Mouse (Mus musculus): ENCODE measurements around the gene Vpreb2. TPM values are rescaled to one million over a fixed set of nuclear protein-coding genes. Genes with fewer than 3 reads are reported as not detected.
"Not testable (repeated sequence)": the region's sequence is repeated elsewhere in the genome, so short reads cannot be mapped to it uniquely, and the experiment has no call there.

Gene Vpreb2
- polyA plus RNA-seq, 2 experiments = 0.13 to 0.88 TPM

GRCm38 (mm10) chr16:17949421-17949877 lies 30.8 kb upstream of the Vpreb2 start:
- no peak for TF ChIP-seq EP300 (IDR thresholded peaks at IDR 0.05; ENCODE audit: low read depth)
- TF ChIP-seq CTCF (IDR thresholded peaks at IDR 0.05; ENCODE audit: low read depth) = no peak
- no peak for DNase-seq (ENCODE audit: low read depth in 3 of 3, low spot score in 3 of 3)
- no peak overlapping the region for H3K27ac ChIP-seq
- H3K9me3 ChIP-seq (ENCODE audit: control insufficient read depth, low read length) = no peaks in the 10 kb centered on the region
- ATAC-seq (ENCODE audit: insufficient read depth) = no peak
- H3K36me3 ChIP-seq (replicated peaks; ENCODE audit: control insufficient read depth, insufficient read depth, low read depth) = no peaks in the 10 kb centered on the region
- no peak overlapping the region for H3K4me2 ChIP-seq (ENCODE audit: low read depth)
- H3K4me3 ChIP-seq (ENCODE audit: insufficient read depth in 1 of 2, low read depth in 2 of 2, low read length in 2 of 2) = no peak overlapping the region
- WGBS (ENCODE audit: insufficient replicate concordance) = 45% methylated on average over 2 of the region's 2 CpGs
- H3K4me1 ChIP-seq (replicated peaks; ENCODE audit: control insufficient read depth in 2 of 2, insufficient read depth in 2 of 2, low read length in 1 of 2) = no peaks in the 10 kb centered on the region
- no peak overlapping the region for H3K9ac ChIP-seq (replicated peaks)
- no peaks in the 10 kb centered on the region for H3K27me3 ChIP-seq (ENCODE audit: control insufficient read depth, insufficient read depth, low read length)

- no peaks in the 10 kb centered on the region for H3K9me3 ChIP-seq (ENCODE audit: control insufficient read depth, low read length)
- no peaks in the 10 kb centered on the region for H3K4me1 ChIP-seq (replicated peaks; ENCODE audit: control insufficient read depth in 2 of 2, insufficient read depth in 2 of 2, low read length in 1 of 2)
- no peak overlapping the region for H3K4me3 ChIP-seq (ENCODE audit: insufficient read depth in 1 of 2, low read depth in 2 of 2, low read length in 2 of 2)
- ATAC-seq (ENCODE audit: insufficient read depth) (no peak), DNase-seq (ENCODE audit: low read depth in 3 of 3, low spot score in 3 of 3) (no peak)
- TF ChIP-seq EP300 (IDR thresholded peaks at IDR 0.05; ENCODE audit: low read depth) = no peak
- TF ChIP-seq CTCF (IDR thresholded peaks at IDR 0.05; ENCODE audit: low read depth) = no peak
- H3K36me3 ChIP-seq (replicated peaks; ENCODE audit: control insufficient read depth, insufficient read depth, low read depth) = no peaks in the 10 kb centered on the region
- H3K4me2 ChIP-seq (ENCODE audit: low read depth) = no peak overlapping the region
- H3K27me3 ChIP-seq (ENCODE audit: control insufficient read depth, insufficient read depth, low read length) = no peaks in the 10 kb centered on the region
- no peak overlapping the region for H3K27ac ChIP-seq
- WGBS (ENCODE audit: insufficient replicate concordance) = 60% methylated on average over 4 of the region's 4 CpGs
- no peak overlapping the region for H3K9ac ChIP-seq (replicated peaks)
Observed at GRCm38 (mm10) chr16:17950068-17950467, 30.2 kb upstream of the Vpreb2 start.

- TF ChIP-seq EP300 (IDR thresholded peaks at IDR 0.05; ENCODE audit: low read depth) = no peak
- no peak for TF ChIP-seq CTCF (IDR thresholded peaks at IDR 0.05; ENCODE audit: low read depth)
- Histone ChIP-seq H3K27ac (no peak overlapping the region), H3K4me2 (ENCODE audit: low read depth) (no peak overlapping the region), H3K9ac (replicated peaks) (no peak overlapping the region), H3K4me1 (replicated peaks; ENCODE audit: control insufficient read depth in 2 of 2, insufficient read depth in 2 of 2, low read length in 1 of 2) (no peaks in the 10 kb centered on the region), H3K27me3 (ENCODE audit: control insufficient read depth, insufficient read depth, low read length) (no peaks in the 10 kb centered on the region), H3K36me3 (replicated peaks; ENCODE audit: control insufficient read depth, insufficient read depth, low read depth) (no peaks in the 10 kb centered on the region), H3K9me3 (ENCODE audit: control insufficient read depth, low read length) (no peaks in the 10 kb centered on the region), H3K4me3 (ENCODE audit: insufficient read depth in 1 of 2, low read depth in 2 of 2, low read length in 2 of 2) (no peak overlapping the region)
- ATAC-seq (ENCODE audit: insufficient read depth) (no peak), DNase-seq (ENCODE audit: low read depth in 3 of 3, low spot score in 3 of 3) (no peak)
- WGBS (ENCODE audit: insufficient replicate concordance) = 45% methylated on average over 4 of the region's 4 CpGs
Observed at GRCm38 (mm10) chr16:17951618-17952017, 28.6 kb upstream of the Vpreb2 start.

- not testable (repeated sequence) for H3K4me2 ChIP-seq (ENCODE audit: low read depth); H3K27me3 ChIP-seq (ENCODE audit: control insufficient read depth, insufficient read depth, low read length); H3K9me3 ChIP-seq (ENCODE audit: control insufficient read depth, low read length); ATAC-seq (ENCODE audit: insufficient read depth); DNase-seq (ENCODE audit: low read depth in 3 of 3, low spot score in 3 of 3); H3K27ac ChIP-seq; H3K4me1 ChIP-seq (replicated peaks; ENCODE audit: control insufficient read depth in 2 of 2, insufficient read depth in 2 of 2, low read length in 1 of 2); H3K4me3 ChIP-seq (ENCODE audit: insufficient read depth in 1 of 2, low read depth in 2 of 2, low read length in 2 of 2); H3K9ac ChIP-seq (replicated peaks); H3K36me3 ChIP-seq (replicated peaks; ENCODE audit: control insufficient read depth, insufficient read depth, low read depth)
- WGBS (ENCODE audit: insufficient replicate concordance) = 82% methylated on average over 17 of the region's 17 CpGs
Observed at GRCm38 (mm10) chr16:17956052-17956638, 24.1 kb upstream of the Vpreb2 start.

GRCm38 (mm10) chr16:17962091-17962490 lies 18.1 kb upstream of the Vpreb2 start:
- no peaks in the 10 kb centered on the region for H3K9me3 ChIP-seq (ENCODE audit: control insufficient read depth, low read length)
- H3K4me1 ChIP-seq (replicated peaks; ENCODE audit: control insufficient read depth in 2 of 2, insufficient read depth in 2 of 2, low read length in 1 of 2) = no peaks in the 10 kb centered on the region
- ATAC-seq (ENCODE audit: insufficient read depth) = no peak
- H3K27me3 ChIP-seq (ENCODE audit: control insufficient read depth, insufficient read depth, low read length) = no peaks in the 10 kb centered on the region
- no peak overlapping the region for H3K9ac ChIP-seq (replicated peaks)
- H3K36me3 ChIP-seq (replicated peaks; ENCODE audit: control insufficient read depth, insufficient read depth, low read depth) = no peaks in the 10 kb centered on the region
- H3K27ac ChIP-seq = no peak overlapping the region
- no peak overlapping the region for H3K4me3 ChIP-seq (ENCODE audit: insufficient read depth in 1 of 2, low read depth in 2 of 2, low read length in 2 of 2)
- DNase-seq (ENCODE audit: low read depth in 3 of 3, low spot score in 3 of 3) = no peak
- no peak for TF ChIP-seq EP300 (IDR thresholded peaks at IDR 0.05; ENCODE audit: low read depth)
- TF ChIP-seq CTCF (IDR thresholded peaks at IDR 0.05; ENCODE audit: low read depth) = no peak
- 73% methylated on average over 7 of the region's 7 CpGs for WGBS (ENCODE audit: insufficient replicate concordance)
- no peak overlapping the region for H3K4me2 ChIP-seq (ENCODE audit: low read depth)

All from liver, embryonic 14.5 days (tissue).